Mouse (Mus musculus) T-helper 2 cell (primary cell): Measurements from ENCODE around the gene Myo1d.

ENCODE experiments used
- in situ Hi-C: fragments of 300-600 bp; cut with MboI, MseI; formaldehyde crosslinking; loops from one replicate; pipeline ENCODE4 v1.15.1; 2025; ENCODE audit warnings: high pct_unique_total_duplicates

Myo1d gene

GRCm38 (mm10) chr11:80483536-80484067, 296.2 kb downstream of the Myo1d start:
- in situ Hi-C loops, result no loop called here

- in situ Hi-C loops, result no loop called here
These were observed 296.9 kb downstream of the Myo1d start for GRCm38 (mm10) chr11:80482921-80483320.

GRCm38 (mm10) chr11:80482347-80482746, 297.5 kb downstream of the Myo1d start:
- in situ Hi-C loops, result no loop called here

GRCm38 (mm10) chr11:80481409-80482050, 298.3 kb downstream of the Myo1d start:
- in situ Hi-C loops, result no loop called here

DNA sequence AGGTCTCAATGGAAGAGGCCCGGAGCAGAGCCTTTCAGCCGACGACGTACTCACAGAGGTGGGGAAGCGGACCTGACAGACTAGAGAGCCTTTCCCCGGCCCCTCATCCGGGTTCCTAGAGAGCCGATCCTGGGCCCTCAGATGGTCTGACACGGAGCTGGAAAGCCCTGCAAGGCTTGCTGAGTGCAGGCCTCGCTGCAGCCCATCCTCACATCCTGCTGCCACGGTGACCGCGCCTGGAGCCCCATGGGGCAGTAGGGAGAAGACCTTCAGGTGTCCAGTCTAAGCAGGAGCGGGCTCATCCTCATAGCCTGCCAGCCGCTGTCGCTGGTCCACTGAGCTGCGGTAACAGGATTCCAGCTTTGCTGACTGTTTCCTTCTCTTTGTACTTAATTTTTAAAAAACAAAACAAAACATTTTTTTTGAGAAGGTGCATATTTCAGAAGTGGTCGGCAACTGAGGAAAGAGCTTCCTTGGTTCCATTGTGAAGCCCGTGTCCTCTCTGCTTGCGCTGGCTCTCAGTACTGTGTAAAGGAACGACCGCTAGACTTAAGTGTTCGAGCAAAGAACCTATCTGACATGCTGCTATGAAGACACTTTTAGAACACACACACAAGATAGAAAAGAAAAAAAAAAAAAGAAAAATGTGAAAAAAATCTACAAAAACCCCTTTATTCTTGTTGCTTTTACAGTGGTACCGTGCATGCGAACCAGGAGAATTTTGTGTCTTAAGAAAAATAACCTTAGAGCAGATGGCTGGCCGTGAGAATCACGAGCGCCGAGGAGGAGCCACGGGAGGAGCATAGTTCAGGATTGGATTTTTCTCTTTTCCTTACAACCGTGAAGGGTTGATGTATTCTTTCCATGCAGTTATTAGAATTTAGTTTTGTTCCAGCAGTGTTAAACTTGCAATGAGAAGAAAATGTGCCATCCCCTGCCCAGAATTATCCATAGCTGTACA, 299.6 kb downstream of the Myo1d start:
- in situ Hi-C loops, result loop anchor here (5.0 kb wide), 1 partner anchor 48 kb away; no protein-coding TSS in a partner anchor

- in situ Hi-C loops, result loop anchor here (5.0 kb wide), 1 partner anchor 47 kb away; no protein-coding TSS in a partner anchor
These were observed 300.4 kb downstream of the Myo1d start for GRCm38 (mm10) chr11:80479425-80479824.

GRCm38 (mm10) chr11:80478694-80479412, 301.0 kb downstream of the Myo1d start:
- in situ Hi-C loops, result loop anchor here (5.0 kb wide), 1 partner anchor 47 kb away; no protein-coding TSS in a partner anchor

GRCm38 (mm10) chr11:80477341-80478199, 302.3 kb downstream of the Myo1d start:
- in situ Hi-C loops, result loop anchor here (5.0 kb wide), 1 partner anchor 45 kb away; no protein-coding TSS in a partner anchor

GRCm38 (mm10) chr11:80476222-80477189, 303.3 kb downstream of the Myo1d start, which contains the start of gene Cdk5r1:
Cdk5r1 (plus strand) TSS chr11:80477023.
- in situ Hi-C loops, result loop anchor here (5.0 kb wide), 1 partner anchor 44 kb away; no protein-coding TSS in a partner anchor

- in situ Hi-C loops, result loop anchor here (5.0 kb wide), 1 partner anchor 43 kb away; no protein-coding TSS in a partner anchor
These were observed 304.3 kb downstream of the Myo1d start for GRCm38 (mm10) chr11:80475544-80475943.

GRCm38 (mm10) chr11:80474846-80475245, 305.0 kb downstream of the Myo1d start:
- in situ Hi-C loops, result loop anchor here (5.0 kb wide), 1 partner anchor 43 kb away; no protein-coding TSS in a partner anchor

DNA sequence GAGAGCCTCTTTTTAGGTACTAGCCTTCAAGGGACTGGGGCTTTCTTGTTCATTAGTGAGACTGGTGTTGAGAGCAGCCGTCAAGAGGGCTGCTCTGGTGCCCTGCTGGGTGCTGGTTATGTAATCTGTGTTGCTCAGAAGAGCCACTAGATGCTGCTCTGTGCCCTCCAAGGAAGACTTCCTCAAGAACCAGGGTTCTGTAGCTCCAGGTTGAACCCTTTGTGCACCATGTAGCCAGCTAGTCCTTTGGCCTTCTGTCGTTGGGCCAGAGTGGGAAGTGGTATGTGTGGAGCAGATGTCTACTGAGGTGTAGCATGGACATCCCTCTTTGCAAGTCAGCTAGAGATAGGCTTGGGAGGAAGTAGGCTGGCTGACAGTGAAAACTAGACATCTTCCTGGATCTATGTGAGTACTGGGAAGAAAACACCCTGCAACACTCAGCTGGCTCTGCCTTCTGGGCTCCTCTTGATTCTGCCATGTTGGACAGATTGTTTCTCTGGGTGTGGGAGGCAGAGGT, 305.6 kb downstream of the Myo1d start:
- in situ Hi-C loops, result no loop called here

- in situ Hi-C loops, result no loop called here
These were observed 307.8 kb downstream of the Myo1d start for GRCm38 (mm10) chr11:80471836-80472605.

DNA sequence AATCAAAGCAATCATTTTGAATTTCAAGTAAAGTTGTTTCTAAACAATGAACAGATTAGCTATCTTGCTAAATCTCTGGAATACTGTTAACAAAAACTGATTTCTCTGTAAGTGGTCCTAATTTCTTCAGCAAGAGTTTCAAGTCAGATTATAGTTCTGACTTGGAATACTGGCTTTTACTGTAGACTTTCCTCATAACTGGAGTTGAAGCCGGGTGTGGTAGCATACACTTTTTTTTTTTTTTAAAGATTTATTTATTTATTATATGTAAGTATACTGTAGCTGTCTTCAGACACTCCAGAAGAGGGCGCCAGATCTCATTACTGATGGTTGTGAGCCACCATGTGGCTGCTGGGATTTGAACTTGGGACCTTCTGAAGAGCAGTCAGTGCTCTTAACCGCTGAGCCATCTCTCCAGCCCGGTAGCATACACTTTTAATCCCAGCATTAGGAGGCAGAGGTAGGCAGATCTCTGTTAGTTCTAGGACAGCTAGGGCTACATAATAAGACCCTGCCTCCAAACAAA, 316.2 kb downstream of the Myo1d start:
- in situ Hi-C loops, result loop anchor here (10.0 kb wide), 1 partner anchor 69 kb away; no protein-coding TSS in a partner anchor

GRCm38 (mm10) chr11:80453198-80453597, 326.6 kb downstream of the Myo1d start:
- in situ Hi-C loops, result no loop called here

GRCm38 (mm10) chr11:80452242-80452641, 327.6 kb downstream of the Myo1d start:
- in situ Hi-C loops, result no loop called here

GRCm38 (mm10) chr11:80449859-80450258, 330.0 kb downstream of the Myo1d start:
- in situ Hi-C loops, result no loop called here

DNA sequence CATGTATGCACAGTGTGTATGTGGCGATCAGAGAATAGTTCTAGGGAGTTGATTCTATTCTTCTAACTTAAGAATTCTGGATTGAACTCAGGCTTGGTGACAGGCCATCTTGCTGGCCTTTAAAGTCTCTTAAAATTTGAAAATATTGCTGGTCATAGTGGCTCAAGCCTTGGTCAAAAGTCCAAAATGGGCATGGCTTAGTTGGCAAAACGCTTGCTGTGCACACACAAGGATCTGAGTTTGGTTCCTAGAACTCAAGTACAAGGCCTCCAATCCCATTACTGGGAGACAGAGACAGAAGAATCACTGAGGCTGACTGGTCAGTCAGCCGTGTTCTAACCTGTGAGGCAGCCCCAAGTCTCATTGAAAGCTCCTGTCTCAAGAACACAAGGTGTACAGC, 332.9 kb downstream of the Myo1d start:
- in situ Hi-C loops, result no loop called here
